Mouse (Mus musculus) adrenal gland, postnatal 10 days (tissue): ENCODE measurements around the gene 9430015G10Rik. TPM values are rescaled to one million over a fixed set of nuclear protein-coding genes. Genes with fewer than 3 reads are reported as not detected.

Experiments used
- DNase-seq: peaks from one replicate; pipeline ENCODE4 v3.0.0; 2021; ENCODE audit warnings: mixed read lengths
- long read RNA-seq, 2 experiments: library from polyadenylated mRNA; stranded (forward); transcript quantifications; one replicate each; pipeline ENCODE4 v2.0.0; 2021
- total RNA-seq, 2 experiments: library from RNA; stranded (reverse); gene quantifications; 2 replicates each; pipeline ENCODE4 v1.2.3; 2021

The 9430015G10Rik gene
- total RNA-seq, result 10 to 100 TPM; 10.6 to 13.8 TPM
- long read RNA-seq, experiment 1, partial matches to known transcripts, result 5 of 10 reads
- long read RNA-seq, experiment 1, other reads (novel, unspliced or antisense), result 1 of 10 reads
- long read RNA-seq, experiment 2, partial matches to known transcripts, result 1 of 14 reads
- long read RNA-seq, experiment 2, other reads (novel, unspliced or antisense), result 11 of 14 reads

- peak; percentile 97 for DNase-seq
Measured at GRCm38 (mm10) chr4:156109570-156110331, at the start of gene 9430015G10Rik. Gene 9430015G10Rik, plus strand, starts transcription at chr4:156109982.

GRCm38 (mm10) chr4:156063861-156064509 lies 45.8 kb upstream of the 9430015G10Rik start:
- DNase-seq, result no peak

DNA sequence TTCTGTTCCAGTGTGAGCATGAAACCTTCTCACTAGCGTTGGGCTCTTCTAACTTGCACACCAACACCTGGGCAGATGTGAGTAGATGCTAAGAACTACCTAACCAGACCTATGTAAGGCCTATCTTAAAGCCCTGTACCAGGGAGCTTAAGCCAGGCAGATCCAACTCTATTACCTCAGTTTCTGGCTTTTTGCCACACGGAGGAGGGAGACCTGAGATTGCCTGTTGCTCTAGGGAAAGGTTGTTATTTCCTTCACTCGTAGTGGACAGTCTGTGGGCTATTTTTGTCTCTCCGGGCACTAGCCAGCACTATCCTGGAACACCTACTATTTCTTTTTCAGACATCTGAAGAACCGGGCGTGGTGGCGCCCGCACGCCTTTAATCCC lies 45.3 kb upstream of the 9430015G10Rik start:
- no peak for DNase-seq

DNA sequence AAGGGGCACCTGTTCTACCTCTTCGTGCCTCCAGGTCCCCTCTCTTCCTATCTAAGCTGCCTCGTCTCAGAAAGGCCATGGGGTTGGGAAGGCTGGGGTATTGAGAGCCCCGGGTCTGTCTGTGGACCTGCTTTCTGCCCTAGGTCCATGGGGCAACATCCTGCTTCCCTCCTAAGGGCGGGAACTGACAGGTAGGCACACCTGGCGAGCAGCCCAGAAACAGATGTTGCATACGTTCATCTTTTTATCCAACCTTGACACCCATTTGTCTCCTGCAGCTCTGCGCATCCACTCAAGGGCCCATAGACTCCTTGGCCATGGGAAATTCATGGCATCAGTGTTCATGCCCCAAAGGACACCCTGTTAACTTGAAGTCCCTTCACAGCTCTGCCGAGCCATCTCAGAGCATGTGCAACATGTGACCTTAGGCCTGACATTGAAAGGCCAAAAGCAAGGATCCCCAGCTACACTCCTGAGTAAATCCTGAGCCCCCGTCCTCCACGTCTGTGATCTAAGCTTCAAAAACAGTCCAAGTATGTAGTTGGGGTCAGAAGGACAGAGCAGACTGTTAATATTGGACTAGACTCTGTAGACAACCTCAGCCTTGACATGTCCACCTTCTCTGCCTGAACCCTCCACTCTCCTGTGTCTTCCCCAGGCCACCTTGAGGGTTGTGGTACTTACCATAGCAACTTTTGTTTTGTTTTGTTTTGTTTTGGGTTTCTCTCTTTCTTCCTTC lies 44.5 kb upstream of the 9430015G10Rik start:
- no peak for DNase-seq

GRCm38 (mm10) chr4:156067256-156067949 lies 42.4 kb upstream of the 9430015G10Rik start:
- no peak for DNase-seq

DNA sequence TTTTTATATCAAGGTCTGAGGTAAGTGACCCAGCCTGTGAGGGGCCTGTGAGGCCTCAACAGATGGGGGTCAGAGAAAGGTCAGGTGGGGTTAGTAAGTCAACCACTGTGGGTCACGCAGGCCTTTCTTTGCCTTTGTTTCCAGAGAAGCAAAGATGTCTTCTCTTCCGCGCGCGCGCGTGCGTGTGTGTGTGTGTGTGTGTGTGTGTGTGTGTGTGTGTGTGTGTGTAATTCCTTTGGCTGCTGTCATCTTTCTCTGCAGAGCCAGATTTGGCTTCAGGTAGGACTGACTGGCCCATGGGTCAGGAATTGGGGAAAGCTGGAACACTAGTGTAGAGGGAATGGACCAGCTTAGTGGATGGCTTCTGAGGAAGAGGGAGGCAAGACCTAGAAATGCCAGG lies 40.1 kb upstream of the 9430015G10Rik start:
- DNase-seq, result no peak

DNA sequence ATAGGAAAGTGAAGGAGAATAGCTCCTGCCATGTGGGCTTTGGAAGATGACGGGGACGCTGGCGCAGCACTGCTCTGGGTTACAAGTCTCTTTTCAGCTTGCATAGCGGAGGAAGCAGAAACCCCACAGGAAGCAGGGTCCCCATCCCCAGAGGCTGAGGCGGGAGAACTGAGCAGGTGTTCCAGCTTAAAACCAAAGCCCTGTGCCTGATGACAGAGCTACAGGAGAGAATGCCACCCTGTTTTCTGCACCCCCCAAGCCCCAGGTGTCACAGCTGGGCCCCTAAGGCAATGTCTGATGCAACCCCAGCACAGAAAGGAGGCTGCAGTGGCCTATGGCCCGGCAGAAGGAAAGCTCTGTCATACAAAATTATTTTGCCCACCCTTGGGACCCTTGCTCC lies 39.5 kb upstream of the 9430015G10Rik start:
- no peak for DNase-seq

DNA sequence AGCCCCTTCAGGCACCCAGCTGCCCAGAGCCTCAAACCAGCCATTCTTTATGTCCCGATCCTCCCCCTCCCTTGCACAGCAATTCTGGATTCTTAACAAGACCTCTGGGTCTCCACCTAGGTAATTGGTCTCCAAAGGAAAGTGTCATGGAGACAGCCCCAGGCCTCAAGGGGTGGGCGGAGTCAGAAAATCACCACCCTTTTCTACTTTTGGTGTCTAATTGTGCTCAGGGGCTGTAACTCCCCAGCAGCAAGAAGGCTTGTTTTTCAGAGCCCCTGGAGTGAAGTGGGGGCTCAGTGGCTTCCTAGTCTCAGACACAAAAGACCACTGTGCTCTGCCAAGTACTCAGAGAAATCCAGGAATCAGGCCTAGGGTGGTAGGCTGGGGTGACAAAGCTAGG lies 39.1 kb upstream of the 9430015G10Rik start:
- DNase-seq, result no peak

DNA sequence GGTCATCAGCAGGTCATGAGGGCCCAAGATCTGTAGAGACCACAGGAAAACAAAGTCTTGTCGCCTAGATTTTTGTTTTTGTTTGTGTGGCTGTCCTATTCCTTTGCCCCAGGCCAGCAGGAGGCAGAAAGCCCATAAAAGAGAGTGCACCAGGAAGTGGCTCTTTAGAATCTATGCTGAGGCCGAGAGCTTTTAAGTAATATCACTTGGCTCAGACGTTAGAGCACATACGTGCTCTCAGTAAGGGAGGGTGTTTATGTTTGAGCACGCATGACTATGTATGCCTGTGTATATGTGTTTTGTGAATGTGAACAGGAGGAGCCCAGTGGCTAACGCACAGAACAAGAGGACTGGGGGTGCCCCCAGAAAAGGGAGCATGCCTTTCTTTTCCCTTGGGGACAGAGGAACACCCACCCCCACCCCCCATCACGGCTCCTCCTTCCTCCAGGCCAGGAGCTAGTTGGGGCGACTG lies 32.8 kb upstream of the 9430015G10Rik start:
- DNase-seq, result no peak

DNA sequence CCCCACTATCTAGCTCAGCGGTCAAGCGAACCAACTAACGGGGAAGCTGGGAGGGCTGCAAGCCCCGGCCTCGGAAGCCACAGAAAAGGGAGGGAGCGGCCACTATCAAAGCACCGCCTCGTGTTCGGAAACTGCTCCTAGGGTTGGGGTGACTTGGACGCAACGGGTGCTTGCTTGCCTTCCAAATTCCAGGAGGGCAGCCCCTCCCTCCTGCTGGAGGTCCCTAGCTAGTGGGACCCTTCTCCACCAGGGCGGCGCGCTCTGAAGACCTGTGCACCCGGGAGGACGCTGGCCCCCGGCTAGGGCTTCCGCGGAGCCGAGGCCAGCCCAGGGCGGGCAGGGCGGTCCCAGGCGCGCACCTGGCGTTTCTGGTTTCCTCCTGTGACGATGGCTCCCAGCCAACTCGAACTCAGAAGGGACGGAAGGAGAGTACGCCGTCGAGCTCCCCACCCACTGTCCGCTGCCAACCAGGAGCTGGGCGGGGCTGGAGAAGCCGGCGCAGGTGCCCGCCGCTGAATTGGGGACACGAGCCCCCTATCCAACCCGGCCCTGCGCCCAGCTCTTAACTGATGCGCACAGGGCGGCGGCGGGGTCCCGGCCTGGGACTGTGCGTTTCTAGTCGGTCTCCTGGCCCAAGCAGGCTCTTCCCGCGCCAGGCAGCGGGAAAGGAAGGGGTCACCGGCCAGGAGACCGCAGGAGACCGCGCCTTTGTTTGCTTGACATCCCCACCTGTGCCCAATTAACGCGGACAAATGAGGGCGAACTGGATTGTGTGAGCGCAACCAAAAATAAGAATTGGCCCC lies 32.1 kb upstream of the 9430015G10Rik start:
- DNase-seq, result peak; percentile 30

DNA sequence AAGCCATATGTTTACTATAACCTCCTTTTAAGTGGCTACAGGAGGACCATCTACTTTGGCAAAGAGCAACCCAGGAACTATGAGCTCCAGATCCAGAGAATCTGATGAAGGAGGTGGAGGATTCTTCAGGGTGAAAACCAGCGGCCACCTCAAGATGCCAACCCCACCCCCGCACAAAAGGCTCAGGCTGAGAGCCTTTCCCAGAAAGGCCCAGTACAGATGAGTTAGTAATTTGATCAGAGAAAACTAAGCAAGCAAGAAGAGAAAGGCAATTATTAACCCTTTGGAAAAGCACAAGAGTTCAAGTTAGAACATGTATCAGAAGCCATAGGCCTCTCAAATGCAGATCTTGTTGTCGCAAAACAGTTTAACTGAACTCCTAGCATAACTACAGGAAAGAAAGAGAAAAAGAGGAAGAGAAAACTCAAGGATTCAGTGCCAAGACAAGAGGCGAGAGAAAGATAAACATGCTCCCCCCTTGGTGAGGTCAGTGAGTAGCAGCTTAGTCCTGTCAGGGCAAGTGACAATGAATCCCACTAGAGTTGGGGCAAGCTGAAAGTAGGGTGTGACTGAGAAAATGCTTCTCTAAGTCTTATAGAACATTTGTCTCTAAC lies 27.1 kb upstream of the 9430015G10Rik start:
- DNase-seq, result no peak

- peak; percentile 60 for DNase-seq
Measured at GRCm38 (mm10) chr4:156083348-156083747, 26.4 kb upstream of the 9430015G10Rik start.

GRCm38 (mm10) chr4:156084096-156084879 lies 25.5 kb upstream of the 9430015G10Rik start:
- DNase-seq, result no peak

GRCm38 (mm10) chr4:156085256-156085655 lies 24.5 kb upstream of the 9430015G10Rik start:
- no peak for DNase-seq

- DNase-seq, result no peak
Measured at GRCm38 (mm10) chr4:156087398-156088087, 22.2 kb upstream of the 9430015G10Rik start.

DNA sequence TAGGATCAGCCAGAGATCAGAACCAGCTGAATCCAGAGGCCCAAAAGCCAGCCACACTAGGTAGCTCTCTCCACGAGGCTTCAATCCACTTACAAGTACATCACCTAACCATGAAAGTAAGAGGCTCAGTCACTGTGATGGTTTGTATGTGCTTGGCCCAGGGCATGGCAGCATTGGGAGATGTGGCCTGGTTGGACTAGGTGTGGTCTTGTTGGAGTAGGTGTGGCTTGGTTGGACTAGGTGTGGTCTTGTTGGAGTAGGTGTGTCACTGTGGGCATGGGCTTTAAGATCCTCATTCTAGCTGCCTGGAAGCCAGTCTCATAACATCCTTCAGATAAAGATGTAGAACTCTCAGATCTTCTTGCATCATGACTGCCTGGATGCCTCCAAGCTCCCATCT lies 18.5 kb upstream of the 9430015G10Rik start:
- no peak for DNase-seq

DNA sequence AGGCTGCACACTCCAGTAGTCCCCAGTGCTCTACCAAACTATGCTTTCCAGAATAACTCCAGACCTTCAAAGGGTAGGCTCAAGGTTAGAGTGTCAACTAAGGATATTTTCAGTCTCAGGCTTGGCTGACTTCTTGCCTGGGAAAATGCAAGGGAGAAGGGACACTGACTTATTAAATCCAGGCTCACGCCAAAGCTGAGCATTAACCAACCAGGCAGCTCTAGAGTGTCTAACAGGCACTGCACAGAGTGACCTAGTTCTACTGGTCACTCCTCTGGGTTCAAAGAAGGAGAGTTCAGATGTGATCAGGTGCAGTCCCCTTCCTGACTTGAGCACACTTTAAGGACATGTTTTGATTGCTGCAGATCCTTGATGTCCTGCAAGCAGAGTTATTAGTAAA lies 17.0 kb upstream of the 9430015G10Rik start:
- DNase-seq, result no peak

GRCm38 (mm10) chr4:156093758-156094157 lies 16.0 kb upstream of the 9430015G10Rik start:
- no peak for DNase-seq

- no peak for DNase-seq
Measured at GRCm38 (mm10) chr4:156096191-156096590, 13.6 kb upstream of the 9430015G10Rik start.
